Mouse (Mus musculus) thymus, postnatal 0 days (tissue): ENCODE data around the gene Peli3. TPM values are rescaled to one million over a fixed set of nuclear protein-coding genes. Genes with fewer than 3 reads are reported as not detected.

Experiments
- DNase-seq: peaks from one replicate; pipeline ENCODE4 v3.0.0-alpha.2; 2015; ENCODE audit warnings: low spot score
- polyA plus RNA-seq: library from polyadenylated mRNA; unstranded; fragments of >200 nt; fragmentation: Nextera tagmentation; extraction: Ambion mirVana; gene quantifications from 2 replicates; pipeline ENCODE4 v1.2.1, GENCODE M21; 2015

Gene Peli3
- polyA plus RNA-seq, 1 experiment from 2014 or later, result 0.47 TPM

DNA sequence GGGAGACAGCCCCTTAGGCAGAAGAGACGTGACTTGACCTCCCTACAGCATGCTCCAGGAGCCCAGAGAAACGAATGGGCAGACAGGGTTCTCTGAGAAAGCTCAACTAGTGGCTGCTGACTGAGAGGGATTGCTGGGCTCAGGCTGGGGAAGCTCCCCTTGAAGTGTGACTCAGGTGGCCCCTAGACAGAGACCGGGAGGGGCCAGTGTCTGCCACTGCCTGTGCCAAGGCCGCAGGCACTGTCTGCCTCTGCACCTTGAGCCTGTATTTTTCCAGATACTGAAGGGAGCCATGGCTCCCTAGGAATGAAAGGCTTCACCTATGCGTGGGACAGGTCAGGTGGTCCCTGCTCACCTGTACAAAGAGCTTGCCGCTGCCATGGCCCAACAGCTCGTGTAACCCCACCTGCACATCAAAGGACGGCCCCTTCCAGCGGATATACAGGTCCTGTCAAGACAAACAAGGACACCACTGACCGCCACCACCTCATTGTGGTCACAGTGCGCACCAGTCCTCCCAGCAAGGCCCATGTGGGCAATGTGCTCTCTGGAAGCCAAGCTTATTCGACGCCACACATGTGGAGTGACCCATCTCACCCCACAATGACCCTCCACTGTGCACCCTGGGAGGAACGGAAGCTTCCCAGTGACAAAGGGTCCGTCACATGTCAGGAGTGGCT is 26.9 kb downstream of the Peli3 start:
- no peak for DNase-seq

DNA sequence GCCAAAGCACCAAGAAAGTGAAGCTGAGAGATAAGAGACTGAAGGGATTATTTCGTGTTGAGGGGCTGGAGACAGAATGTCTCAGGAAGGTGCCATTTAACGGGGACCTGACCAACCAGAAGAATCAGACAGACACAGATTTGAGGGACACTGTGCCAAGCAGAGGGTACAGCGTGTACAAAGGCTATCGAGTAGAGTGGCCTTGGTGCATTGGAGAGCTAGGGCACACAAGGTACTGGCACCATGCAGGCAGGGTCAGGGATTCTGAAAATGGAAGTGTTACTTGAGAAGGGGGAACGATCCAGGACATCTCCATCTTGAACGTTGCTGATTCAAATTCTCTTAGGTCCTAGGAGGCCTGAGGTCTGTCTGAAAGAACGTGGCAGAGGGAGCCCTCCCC is 33.6 kb downstream of the Peli3 start:
- no peak for DNase-seq

DNA sequence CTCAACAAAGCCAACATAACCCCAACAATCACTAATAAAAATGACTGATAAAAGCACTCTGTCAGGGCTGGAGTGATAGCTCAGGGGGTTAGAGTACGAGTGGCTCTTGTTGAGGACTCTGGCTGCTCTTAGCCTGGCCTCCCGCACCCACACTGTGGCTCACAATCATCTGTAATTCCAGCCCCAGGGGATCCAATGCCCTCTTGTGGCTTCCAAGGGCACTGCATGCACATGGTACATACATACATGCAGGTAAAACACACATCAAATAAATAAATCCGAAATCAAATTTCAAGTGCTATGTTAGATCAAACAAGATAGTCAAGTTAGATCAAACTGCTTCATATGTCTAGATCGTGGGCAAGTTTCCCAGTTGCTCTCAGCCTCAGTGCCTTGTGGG is 34.8 kb downstream of the Peli3 start:
- DNase-seq, result peak; percentile 43

DNA sequence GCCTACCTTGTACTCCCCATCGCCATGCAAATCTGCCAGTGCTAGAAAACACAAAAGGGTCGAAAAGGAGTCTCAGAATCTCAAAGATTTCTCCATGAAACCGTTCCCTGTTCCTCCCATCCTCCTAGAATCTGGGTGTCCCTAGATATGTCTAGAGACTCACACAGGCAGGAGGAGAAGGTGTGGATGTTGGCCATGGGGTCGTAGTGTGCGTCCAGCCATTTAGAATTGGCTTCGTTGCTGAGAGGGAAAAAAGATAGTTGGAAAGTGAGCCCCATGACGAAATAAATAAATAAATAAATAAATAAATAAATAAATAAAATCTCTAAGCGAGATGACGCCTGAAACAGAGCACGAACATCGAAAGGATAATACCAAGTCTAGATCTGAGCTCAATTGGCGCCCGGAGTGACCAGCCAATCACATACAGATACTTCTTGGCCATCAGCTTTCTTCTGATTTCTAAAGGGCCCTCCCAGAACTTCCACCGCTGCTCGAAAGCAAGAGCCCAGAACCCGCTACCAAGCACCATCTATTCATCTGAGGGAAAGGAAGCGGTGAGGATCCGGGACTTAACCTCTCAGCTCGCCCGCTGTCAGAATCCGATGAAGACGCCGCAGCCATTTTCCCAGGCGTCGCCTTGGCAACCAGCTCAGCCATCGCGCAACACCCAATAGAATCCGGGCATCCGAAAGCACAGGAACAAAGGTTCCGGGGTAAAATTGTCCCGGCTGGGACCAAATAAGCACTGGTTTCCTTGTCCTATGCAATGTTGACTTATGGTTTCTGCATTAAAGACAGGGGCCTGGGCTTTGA is 36.7 kb downstream of the Peli3 start, which contains the start of gene Bbs1:
Gene Bbs1, minus strand, starts transcription at position 650 of the 816 bp plus-strand sequence.
- DNase-seq, result peak; percentile 85

DNA sequence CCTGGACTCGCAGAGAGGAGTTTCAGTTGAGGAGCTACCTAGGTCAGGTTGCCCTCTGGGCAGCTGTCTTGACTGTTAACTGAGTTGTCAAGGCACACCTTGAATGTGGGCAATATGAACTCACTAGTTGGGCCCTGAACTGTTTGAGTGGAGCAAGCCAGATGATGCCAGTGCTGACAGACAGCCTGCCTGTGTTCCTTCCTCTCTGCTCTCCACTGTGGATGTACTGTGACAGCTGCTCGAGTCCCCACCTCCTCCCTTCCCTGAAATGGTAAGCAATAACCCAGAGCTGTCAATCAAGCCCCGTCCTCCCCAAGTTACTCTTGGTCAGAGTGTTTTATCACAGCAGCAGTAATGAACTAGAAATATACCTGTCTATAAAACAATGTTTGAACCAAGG is 43.0 kb downstream of the Peli3 start:
- DNase-seq, result no peak

DNA sequence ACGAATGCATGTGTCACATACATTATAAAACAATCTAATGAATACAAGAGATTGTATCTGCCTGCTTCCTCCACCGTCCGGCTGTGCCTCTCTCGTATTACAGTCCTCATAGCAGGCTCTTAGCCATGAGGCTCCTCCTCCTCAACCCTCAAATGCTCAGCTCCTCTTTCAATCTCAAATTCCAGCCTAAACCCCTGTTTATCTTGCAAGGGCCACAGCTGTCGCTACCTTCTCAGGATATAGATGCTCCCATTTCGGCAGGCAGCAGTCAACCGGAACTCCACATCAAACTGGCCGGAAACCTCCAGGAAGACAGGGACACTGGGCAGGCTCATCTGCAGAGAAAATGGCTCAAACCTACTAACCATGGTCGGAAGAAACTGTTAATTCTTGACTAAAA is 44.0 kb downstream of the Peli3 start:
- no peak for DNase-seq

DNA sequence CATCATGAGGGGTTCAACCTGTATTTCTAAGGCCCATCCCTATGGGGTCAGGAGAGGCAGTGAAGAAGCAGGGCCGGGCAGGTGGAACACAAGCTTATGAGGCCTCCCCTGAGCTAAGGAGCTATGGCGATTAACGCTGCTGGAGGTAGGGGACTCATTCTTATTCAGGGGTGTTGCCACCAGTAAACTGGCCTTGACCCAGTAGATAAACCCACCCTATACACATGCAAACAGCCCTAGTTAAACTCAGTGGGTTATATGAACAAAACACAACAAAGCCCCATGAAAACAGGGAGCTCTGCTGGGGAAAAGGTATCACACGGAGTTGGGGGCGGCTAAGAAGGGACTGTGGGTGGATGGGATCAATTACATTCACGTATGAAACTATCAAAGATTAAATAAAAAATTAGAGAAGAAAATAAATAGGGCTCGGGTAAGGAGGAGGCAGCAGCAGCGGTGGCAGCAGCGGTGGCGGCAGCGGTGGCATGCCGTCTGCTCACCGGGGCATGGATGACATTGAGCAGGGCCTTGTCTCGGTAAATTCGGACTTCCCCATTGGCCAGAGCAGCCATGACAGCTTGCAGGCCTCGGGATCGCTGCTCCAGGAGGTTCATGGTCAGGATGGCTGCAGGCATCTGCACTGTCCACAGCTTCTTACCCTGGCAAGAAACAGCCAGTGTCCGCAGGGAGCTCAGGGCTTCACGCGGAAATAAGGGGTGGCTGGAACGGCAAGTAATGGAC is 46.0 kb downstream of the Peli3 start:
- no peak for DNase-seq

DNA sequence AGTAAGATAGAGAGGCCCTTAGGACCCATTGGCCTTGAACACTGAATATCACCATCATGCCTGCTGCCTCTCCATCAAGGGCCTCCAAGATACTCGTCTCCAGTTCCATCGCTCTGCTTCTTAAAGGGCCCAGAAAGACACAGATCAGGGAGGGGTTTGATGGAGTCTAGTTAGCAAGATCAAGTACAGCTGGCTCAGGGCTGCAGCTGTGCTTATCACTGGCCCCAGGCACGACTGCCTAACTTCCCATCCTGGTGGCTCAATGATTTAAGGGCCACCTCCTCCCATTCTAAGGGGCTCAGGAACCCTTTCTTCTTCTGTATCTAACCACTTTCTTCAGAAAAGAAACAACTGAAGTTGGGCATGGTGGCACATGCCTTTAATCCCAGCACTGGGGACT is 51.1 kb downstream of the Peli3 start:
- DNase-seq, result no peak

DNA sequence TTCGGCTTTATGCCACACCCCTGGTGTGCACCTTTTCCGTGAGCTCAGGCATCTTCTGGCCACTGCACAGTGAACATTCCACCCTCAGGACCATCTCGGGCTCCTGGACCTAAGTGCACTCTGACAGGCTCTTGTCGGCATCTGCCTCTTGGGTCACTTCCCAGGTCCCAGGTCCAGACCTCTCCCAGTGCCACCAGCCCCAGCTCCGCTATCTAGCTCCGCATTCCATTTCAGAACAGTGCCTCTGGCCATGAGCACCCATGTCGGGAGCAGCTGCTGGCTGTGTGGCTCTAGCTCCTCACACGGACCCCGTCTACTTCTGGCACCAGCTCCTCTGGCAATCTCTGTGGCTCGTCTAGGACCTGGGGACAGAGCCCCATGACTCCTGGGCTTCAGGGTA is 53.1 kb downstream of the Peli3 start:
- no peak for DNase-seq

DNA sequence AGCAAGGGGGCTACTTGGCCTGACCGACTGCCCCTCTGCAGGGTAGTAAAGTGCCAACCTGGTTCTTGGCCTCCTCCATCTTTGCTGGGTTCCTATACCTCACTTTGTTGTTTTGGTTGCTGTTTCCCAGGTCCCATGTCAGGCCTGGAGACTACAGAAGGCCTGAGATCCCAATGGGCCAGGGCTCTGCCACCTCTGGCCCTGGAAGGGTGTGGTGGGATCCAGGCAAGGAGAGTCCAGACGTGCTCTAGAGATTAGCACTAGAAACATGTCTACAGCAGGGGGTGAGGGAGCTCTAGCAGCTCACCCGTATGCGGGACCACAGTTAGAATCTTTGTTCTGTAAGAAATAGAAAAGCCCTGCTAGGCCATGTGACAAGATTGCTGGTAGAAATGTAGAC is 59.0 kb downstream of the Peli3 start:
- DNase-seq, result no peak

Other genes with a start within 250 kb of the Peli3 start
- gene Gm960, start 244.5 kb downstream of the Peli3 start, polyA plus RNA-seq, result 1.9 and 2.8 TPM in 2 replicates
- 0.09 and 0.13 TPM in 2 replicates for gene Sptbn2, start 232.0 kb downstream of the Peli3 start, polyA plus RNA-seq
- 39.1 and 49.0 TPM in 2 replicates for gene Rbm4b, start 186.6 kb downstream of the Peli3 start, polyA plus RNA-seq
- gene Rbm4, start 149.2 kb downstream of the Peli3 start, polyA plus RNA-seq, result 62.0 and 72.5 TPM in 2 replicates
- gene Gm21992, start 131.5 kb downstream of the Peli3 start, polyA plus RNA-seq, result 35.6 and 36.7 TPM in 2 replicates
- gene Rbm14, start 131.5 kb downstream of the Peli3 start, polyA plus RNA-seq, result 51.4 and 67.4 TPM in 2 replicates
- gene Ccs, start 103.8 kb downstream of the Peli3 start, polyA plus RNA-seq, result 41.1 and 43.4 TPM in 2 replicates
- gene Ccdc87, start 103.8 kb downstream of the Peli3 start, polyA plus RNA-seq, result 0.13 TPM in 1 of 2 replicates, not detected in the other
- 11.3 and 12.4 TPM in 2 replicates for gene Ctsf, start 88.0 kb downstream of the Peli3 start, polyA plus RNA-seq
- 21.4 and 26.6 TPM in 2 replicates for gene Actn3, start 65.2 kb downstream of the Peli3 start, polyA plus RNA-seq
- 10.2 and 12.6 TPM in 2 replicates for gene Zdhhc24, start 64.5 kb downstream of the Peli3 start, polyA plus RNA-seq
- gene Bbs1, start 36.5 kb downstream of the Peli3 start, polyA plus RNA-seq, result 1.4 and 2.2 TPM in 2 replicates
- 101 and 102 TPM in 2 replicates for gene Dpp3, start 14.8 kb downstream of the Peli3 start, polyA plus RNA-seq
- 106 and 107 TPM in 2 replicates for gene Mrpl11, start 19.0 kb upstream of the Peli3 start, polyA plus RNA-seq
- not detected in 2 replicates for gene Npas4, start 47.2 kb upstream of the Peli3 start, polyA plus RNA-seq
- 1.5 and 1.7 TPM in 2 replicates for gene Slc29a2, start 80.7 kb upstream of the Peli3 start, polyA plus RNA-seq
- 23.8 and 24.1 TPM in 2 replicates for gene B4gat1, start 95.7 kb upstream of the Peli3 start, polyA plus RNA-seq
- gene AC124502.3, start 95.8 kb upstream of the Peli3 start, polyA plus RNA-seq, result 0.94 and 1.3 TPM in 2 replicates
- 66.4 and 67.6 TPM in 2 replicates for gene Brms1, start 98.2 kb upstream of the Peli3 start, polyA plus RNA-seq
- 0.84 and 1.1 TPM in 2 replicates for gene Rin1, start 107.4 kb upstream of the Peli3 start, polyA plus RNA-seq
- gene Cd248, start 125.0 kb upstream of the Peli3 start, polyA plus RNA-seq, result 4.1 and 7.1 TPM in 2 replicates
- 0.32 and 0.33 TPM in 2 replicates for gene Tmem151a, start 142.4 kb upstream of the Peli3 start, polyA plus RNA-seq
- 65.9 and 75.7 TPM in 2 replicates for gene Yif1a, start 145.4 kb upstream of the Peli3 start, polyA plus RNA-seq
- gene Cnih2, start 155.4 kb upstream of the Peli3 start, polyA plus RNA-seq, result 0.91 and 1.2 TPM in 2 replicates
- gene Rab1b, start 163.9 kb upstream of the Peli3 start, polyA plus RNA-seq, result 246 and 252 TPM in 2 replicates
- gene Klc2, start 175.4 kb upstream of the Peli3 start, polyA plus RNA-seq, result 6.6 and 8.7 TPM in 2 replicates